8 mouse cellular contexts compared by ENCODE assay signal in the genomic region with DNA sequence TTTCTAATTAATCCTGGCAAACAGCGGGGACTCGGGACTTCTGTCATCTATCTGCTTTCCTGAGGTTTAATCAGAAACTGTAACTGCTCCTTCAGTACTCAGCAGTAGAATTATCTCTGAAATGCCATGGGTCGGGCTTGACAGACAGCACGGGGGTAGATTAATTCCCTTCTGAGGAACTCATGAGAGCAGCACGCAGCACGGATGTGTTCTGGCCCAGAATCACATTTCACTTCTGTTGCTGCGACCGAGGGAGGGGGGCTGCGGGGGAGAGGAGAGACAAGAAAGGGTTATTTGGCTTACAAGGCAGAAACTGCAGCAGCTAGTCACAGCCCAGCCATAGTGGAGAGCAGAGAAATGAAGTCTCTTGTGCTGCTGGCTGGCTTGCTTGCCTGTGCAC. TPM values are rescaled to one million over a fixed set of nuclear protein-coding genes. Genes with fewer than 3 reads are reported as not detected.
DNase-seq lines count a peak whose midpoint lies in the region; ATAC-seq lines count a peak whose summit lies in the region.

No protein-coding gene starts in this region.

- no peaks in the 10 kb centered on the region for H3K9me3 ChIP-seq in erythroblast, embryonic 14.5 days (ENCODE audit: control insufficient read depth, low read length)
- H3K9me3 ChIP-seq in hindbrain, embryonic 12.5 days (replicated peaks) = no peaks in the 10 kb centered on the region
- H3K9me3 ChIP-seq in liver, embryonic 13.5 days (replicated peaks) = no peaks in the 10 kb centered on the region

- ATAC-seq in erythroblast, adult 5-6 weeks (replicated peaks; ENCODE audit: low FRiP score, poor library complexity, severe bottlenecking) = no peak
- ATAC-seq in hindbrain, embryonic 12.5 days (ENCODE audit: low FRiP score) = no peak
- ATAC-seq in liver, embryonic 13.5 days (ENCODE audit: low read depth) = peak; percentile 84

- H3K4me2 ChIP-seq in hindbrain, embryonic 12.5 days (replicated peaks) = no peak overlapping the region
- peak overlapping the region; percentile 59 for H3K4me2 ChIP-seq in liver, embryonic 13.5 days

- peaks cover 43% of the 10 kb centered on the region for H3K4me1 ChIP-seq in erythroblast, embryonic 14.5 days (ENCODE audit: control insufficient read depth)
- H3K4me1 ChIP-seq in hindbrain, embryonic 12.5 days = peaks cover 8% of the 10 kb centered on the region
- H3K4me1 ChIP-seq in liver, embryonic 13.5 days (replicated peaks) = peaks cover 42% of the 10 kb centered on the region

- peak overlapping the region; percentile 27 for H3K4me3 ChIP-seq in erythroblast, embryonic 14.5 days (replicated peaks)
- H3K4me3 ChIP-seq in hindbrain, embryonic 12.5 days = no peak overlapping the region
- peak overlapping the region; percentile 22; the same call in 1 of the 2 replicates for H3K4me3 ChIP-seq in liver, embryonic 13.5 days (replicated peaks)

- peak overlapping the region; percentile 25; the same call in 1 of the 2 replicates for H3K27ac ChIP-seq in hindbrain, embryonic 12.5 days
- peak overlapping the region; percentile 69 for H3K27ac ChIP-seq in liver, embryonic 13.5 days

- peaks cover 6% of the 10 kb centered on the region for H3K27me3 ChIP-seq in erythroblast, embryonic 14.5 days (ENCODE audit: control insufficient read depth)
- peaks cover 4% of the 10 kb centered on the region; the same call in 1 of the 2 replicates for H3K27me3 ChIP-seq in hindbrain, embryonic 12.5 days
- H3K27me3 ChIP-seq in liver, embryonic 13.5 days = peaks cover 5% of the 10 kb centered on the region; the same call in 1 of the 2 replicates

- 44% methylated on average over 9 of the region's 9 CpGs for whole genome bisulfite sequencing in hindbrain, embryonic 12.5 days
- WGBS in liver, embryonic 13.5 days (ENCODE audit: insufficient replicate concordance) = 8% methylated on average over 9 of the region's 9 CpGs

- DNase-seq in retina, postnatal 1 day = peak; percentile 44
- DNase-seq in retina, embryonic 14.5 days (ENCODE audit: low spot score) = no peak
- peak; percentile 54 for DNase-seq in liver, embryonic 13.5 days
- no peak for DNase-seq in urinary bladder, postnatal 14 days (ENCODE audit: low spot score)
- no peak for DNase-seq in yolk sac, embryonic 10.5 days (ENCODE audit: low spot score)

- H3K9ac ChIP-seq in hindbrain, embryonic 12.5 days = no peak overlapping the region
- H3K9ac ChIP-seq in liver, embryonic 13.5 days = peak overlapping the region; percentile 63

- H3K36me3 ChIP-seq in erythroblast, embryonic 14.5 days (ENCODE audit: control insufficient read depth) = no peaks in the 10 kb centered on the region
- no peaks in the 10 kb centered on the region for H3K36me3 ChIP-seq in hindbrain, embryonic 12.5 days
- no peaks in the 10 kb centered on the region for H3K36me3 ChIP-seq in liver, embryonic 13.5 days

RNA-seq across cellular contexts. Expression of a gene that starts 47.0 kb away (rescaled TPM):
- polyA plus RNA-seq in erythroblast, embryonic 14.5 days (2012) = 0.05 TPM in 1 of 2 replicates, not detected in the other
- total RNA-seq in erythroblast, adult 5-6 weeks (2015; ENCODE audit: low replicate concordance) = not detected in 2 replicates
- total RNA-seq in erythroblast, adult 5-6 weeks (2017; ENCODE audit: low replicate concordance) = not detected in 2 replicates
- polyA plus RNA-seq in hindbrain, embryonic 12.5 days (2016; fragmentation: Nextera tagmentation; extraction: Ambion mirVana) = not detected in 2 replicates
- polyA plus RNA-seq in liver, embryonic 13.5 days (2015; fragmentation: Nextera tagmentation; extraction: Ambion mirVana) = not detected in 2 replicates

RNA-seq across cellular contexts. Expression of a gene that starts 54.4 kb away (rescaled TPM):
- 14.0 and 16.9 TPM in 2 replicates for polyA plus RNA-seq in erythroblast, embryonic 14.5 days (2012)
- total RNA-seq in erythroblast, adult 5-6 weeks (2015; ENCODE audit: low replicate concordance) = 138 and 159 TPM in 2 replicates
- total RNA-seq in erythroblast, adult 5-6 weeks (2017; ENCODE audit: low replicate concordance) = 126 and 164 TPM in 2 replicates
- polyA plus RNA-seq in hindbrain, embryonic 12.5 days (2016; fragmentation: Nextera tagmentation; extraction: Ambion mirVana) = 3.0 and 3.8 TPM in 2 replicates
- polyA plus RNA-seq in liver, embryonic 13.5 days (2015; fragmentation: Nextera tagmentation; extraction: Ambion mirVana) = 31.6 and 33.2 TPM in 2 replicates

Comparison
In these comparisons a context has a peak if more than half of its experiments do, and no peak if none do; other contexts are left out.
1. DNase-seq: peak in retina, postnatal 1 day (single experiment) and liver, embryonic 13.5 days (single experiment); none in retina, embryonic 14.5 days (single experiment), urinary bladder, postnatal 14 days (single experiment) and yolk sac, embryonic 10.5 days (single experiment).